Mouse (Mus musculus): ENCODE measurements around the gene Ccdc9.

DNA sequence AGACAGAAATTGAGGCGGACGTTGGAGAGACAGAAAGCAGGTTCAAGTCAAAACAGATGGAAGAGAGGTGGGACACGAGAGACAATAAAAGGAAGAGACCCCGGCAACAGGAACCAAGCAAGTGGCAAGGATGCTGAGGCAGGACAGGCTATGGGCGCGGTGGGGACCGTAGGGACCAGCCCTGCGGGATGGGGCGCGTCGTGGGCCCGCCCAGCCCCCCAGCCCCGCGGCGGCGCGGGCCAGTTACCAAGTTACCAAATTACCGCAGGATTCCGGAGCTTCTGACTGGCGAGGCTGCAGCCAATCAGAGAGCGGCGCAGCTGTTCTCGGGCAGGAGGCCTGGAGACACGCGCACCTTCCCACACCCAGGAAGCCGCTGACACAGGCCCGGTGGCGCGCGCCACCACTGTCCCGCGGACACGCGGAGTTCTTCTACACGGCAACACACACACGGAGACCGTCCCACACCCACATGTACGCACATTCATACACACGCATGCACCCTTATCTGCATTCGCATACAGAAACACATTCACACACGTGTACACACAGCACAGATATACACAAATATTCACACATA lies 8.8 kb upstream of the Ccdc9 start:
- TF ChIP-seq EP300 (IDR thresholded peaks at IDR 0.05; ENCODE audit: low read length), result peak; percentile 15; the same call in 1 of the 2 replicates
- TF ChIP-seq MAFK (IDR thresholded peaks at IDR 0.05; ENCODE audit: insufficient replicate concordance, low read length), result no peak
- no peak for TF ChIP-seq USF2 (conservative IDR thresholded peaks at IDR 0.05; ENCODE audit: low read depth, low read length)
- peak; percentile 68 for TF ChIP-seq NRF1 (IDR thresholded peaks at IDR 0.05; ENCODE audit: low read depth, low read length)
- TF ChIP-seq MAX (IDR thresholded peaks at IDR 0.05; ENCODE audit: low read length), result peak; percentile 84
- no peak for TF ChIP-seq TBP (conservative IDR thresholded peaks at IDR 0.05; ENCODE audit: low read depth, low read length)
- TF ChIP-seq CTCF (conservative IDR thresholded peaks at IDR 0.05 in 1 of 2, IDR thresholded peaks at IDR 0.05 in 1 of 2; ENCODE audit: low read depth in 2 of 2, low read length in 2 of 2), result no peak
- TF ChIP-seq HCFC1 (IDR thresholded peaks at IDR 0.05; ENCODE audit: low read depth, low read length), result peak; percentile 9; the same call in 1 of the 2 replicates
